Mouse (Mus musculus) cerebellum, adult 9-11 months (tissue): ENCODE measurements around the gene Ptgr1.

ENCODE experiments used
- DNase-seq: peaks from one replicate; pipeline ENCODE4 v3.0.0; 2022

Ptgr1 gene

DNA sequence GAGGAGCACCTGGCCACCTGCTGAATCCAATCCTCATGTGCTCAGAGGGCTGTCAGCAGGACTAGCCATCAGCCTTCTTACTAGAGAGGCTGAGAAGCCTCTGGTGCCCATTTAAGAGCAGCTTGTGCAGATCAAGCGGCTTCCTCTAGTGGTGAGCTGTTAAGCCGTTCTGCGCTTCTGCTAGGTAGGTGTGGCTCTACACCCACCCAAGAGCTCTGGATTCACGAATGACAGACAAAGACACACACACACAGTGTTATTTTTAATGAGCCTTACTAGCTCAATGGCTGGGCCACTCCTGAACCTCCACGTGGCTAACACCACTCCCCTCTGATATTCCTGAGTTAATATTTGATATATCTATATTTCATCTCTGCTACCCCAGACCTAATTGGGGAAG, 61.3 kb downstream of the Ptgr1 start:
- DNase-seq = no peak

DNA sequence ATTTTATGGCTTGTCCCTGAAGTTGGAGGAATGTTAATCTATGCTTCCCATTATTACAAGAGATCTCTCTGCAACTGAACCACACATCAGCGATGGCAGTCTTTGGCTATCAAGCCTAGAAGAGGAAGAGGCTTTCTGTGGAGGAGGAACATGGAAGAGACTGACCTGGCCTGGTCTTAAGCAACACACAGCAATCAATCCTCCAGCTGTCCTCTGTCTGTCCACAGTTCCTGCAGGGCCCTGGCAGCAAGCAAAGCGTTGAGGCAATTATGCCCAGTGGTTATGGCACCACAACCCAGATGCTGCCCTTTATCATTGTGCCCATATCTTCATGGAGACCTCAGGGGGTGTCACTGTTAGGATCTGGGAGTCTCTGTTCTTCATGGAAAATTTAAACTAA, 63.0 kb downstream of the Ptgr1 start:
- no peak for DNase-seq
